Mouse (Mus musculus) embryonic facial prominence, embryonic 11.5 days (tissue): Measurements from ENCODE around the gene B3galt6. TPM values are rescaled to one million over a fixed set of nuclear protein-coding genes. Genes with fewer than 3 reads are reported as not detected.

Experiments
- ATAC-seq: fragments of 200-750 bp; cut with Nextera tagmentation; replicated peaks from 2 replicates; pipeline ENCODE4 v1.8.0; 2017; ENCODE audit warnings: low read depth; ENCODE audit not compliant: insufficient number of reproducible peaks, low FRiP score, low TSS enrichment
- DNase-seq: peaks from one replicate; pipeline ENCODE4 v3.0.0-alpha.2; 2015; ENCODE audit warnings: low spot score
- H3K27ac ChIP-seq: fragments of 300-500 bp; sonication (generic); replicated peaks from 2 replicates; pipeline ENCODE4 v1.5.1; 2014; ENCODE audit warnings: mild to moderate bottlenecking, low read depth, low read length, control low read depth
- H3K27me3 ChIP-seq: fragments of 300-500 bp; sonication (generic); 2 replicates; pipeline ENCODE4 v1.6.1; 2014; ENCODE audit warnings: mild to moderate bottlenecking, low read length, moderate library complexity, mixed read lengths; ENCODE audit not compliant: control insufficient read depth, insufficient read depth
- H3K36me3 ChIP-seq: fragments of 300-500 bp; sonication (generic); replicated peaks from 2 replicates; pipeline ENCODE4 v1.6.1; 2014; ENCODE audit warnings: low read depth, mild to moderate bottlenecking, low read length, moderate library complexity, mixed read lengths; ENCODE audit not compliant: control insufficient read depth, insufficient read depth
- H3K4me1 ChIP-seq: fragments of 300-500 bp; sonication (generic); 2 replicates; pipeline ENCODE4 v1.6.1; 2014; ENCODE audit warnings: low read length, mixed read lengths; ENCODE audit not compliant: control insufficient read depth, insufficient read depth
- H3K4me2 ChIP-seq: fragments of 300-500 bp; sonication (generic); 2 replicates; pipeline ENCODE4 v1.6.1; 2014; ENCODE audit warnings: low read depth, mild to moderate bottlenecking, control low read depth, low read length, moderate library complexity
- H3K4me3 ChIP-seq: fragments of 300-500 bp; sonication (generic); 2 replicates; pipeline ENCODE4 v1.5.1; 2014; ENCODE audit warnings: low read depth, low read length, control low read depth
- H3K9ac ChIP-seq: fragments of 300-500 bp; sonication (generic); replicated peaks from 2 replicates; pipeline ENCODE4 v1.6.1; 2014; ENCODE audit warnings: mild to moderate bottlenecking, control low read depth, low read length
- H3K9me3 ChIP-seq: fragments of 300-500 bp; sonication (generic); replicated peaks from 2 replicates; pipeline ENCODE4 v1.6.1; 2016; ENCODE audit warnings: mild to moderate bottlenecking, low read length, inconsistent platforms, mixed read lengths; ENCODE audit not compliant: control insufficient read depth
- WGBS: fragments of 180-500 bp; shearing (Covaris S2); extraction: QIAGEN DNeasy Blood & Tissue Kit; methylation state at CpG from one replicate; pipeline ENCODE4 v1.1.7; 2014; 5-methylcytosine and 5-hydroxymethylcytosine counted together
- polyA plus RNA-seq: library from polyadenylated mRNA; unstranded; fragments of >200 nt; fragmentation: Nextera tagmentation; extraction: Ambion mirVana; gene quantifications from 2 replicates; pipeline ENCODE4 v1.2.1, GENCODE M21; 2014

B3galt6 gene
- polyA plus RNA-seq, 1 experiment from 2014 or later: 18.9 TPM

DNA sequence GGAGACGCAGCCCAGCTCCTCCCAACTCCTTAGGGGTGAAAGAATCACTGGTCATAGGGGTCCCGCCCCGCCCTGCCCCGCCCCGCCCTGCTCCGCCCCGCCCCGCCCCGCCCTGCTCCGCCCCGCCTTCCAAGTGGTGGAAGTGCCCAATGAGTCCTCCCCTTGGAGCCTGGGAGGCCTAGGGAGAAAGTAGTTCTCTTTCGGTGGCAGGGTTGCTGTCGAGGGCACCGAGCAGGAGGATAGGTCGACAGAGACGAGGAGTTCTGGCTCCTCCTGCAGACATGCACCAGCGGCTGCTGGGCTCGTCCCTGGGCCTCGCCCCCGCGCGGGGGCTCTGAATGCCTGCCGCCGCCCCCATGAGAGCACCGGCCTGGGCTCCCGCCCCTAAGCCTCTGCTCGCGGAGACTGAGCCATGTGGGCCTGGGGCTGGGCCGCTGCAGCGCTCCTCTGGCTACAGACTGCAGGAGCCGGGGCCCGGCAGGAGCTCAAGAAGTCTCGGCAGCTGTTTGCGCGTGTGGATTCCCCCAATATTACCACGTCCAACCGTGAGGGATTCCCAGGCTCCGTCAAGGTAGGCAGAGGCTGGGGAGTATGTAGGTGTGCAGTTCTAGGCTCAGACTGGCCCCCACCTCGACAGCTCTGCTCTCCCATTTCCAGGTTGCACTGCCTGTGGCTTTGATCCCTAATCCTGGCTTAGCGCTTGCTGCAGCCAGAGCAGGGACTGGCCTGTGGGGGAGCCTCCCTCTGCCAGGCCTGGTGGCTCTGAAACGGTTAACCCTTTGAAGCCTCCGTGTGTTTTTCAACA lies 30.1 kb downstream of the B3galt6 start, which contains the start of gene C1qtnf12:
Gene C1qtnf12 (plus strand): TSS at position 152 of the 805 bp plus-strand sequence.
- H3K9me3 ChIP-seq: no peaks in the 10 kb centered on the region
- 0 out of 2 replicates have a peak within 1 kb of the TSS, but pooled peaks have one; percentile 1 for H3K27ac ChIP-seq
- H3K4me3 ChIP-seq: peak within 1 kb of the TSS; percentile 53
- DNase-seq: peak; percentile 58
- peaks cover 3% of the 10 kb centered on the region; the same call in 1 of the 2 replicates for H3K36me3 ChIP-seq
- ATAC-seq: peak; percentile 61
- H3K4me2 ChIP-seq: peak within 1 kb of the TSS; percentile 95
- no peaks in the 10 kb centered on the region for H3K27me3 ChIP-seq
- WGBS: under 1% methylated on average over 33 of the region's 42 CpGs
- H3K4me1 ChIP-seq: no peaks in the 10 kb centered on the region
- H3K9ac ChIP-seq: peak within 1 kb of the TSS; percentile 69

DNA sequence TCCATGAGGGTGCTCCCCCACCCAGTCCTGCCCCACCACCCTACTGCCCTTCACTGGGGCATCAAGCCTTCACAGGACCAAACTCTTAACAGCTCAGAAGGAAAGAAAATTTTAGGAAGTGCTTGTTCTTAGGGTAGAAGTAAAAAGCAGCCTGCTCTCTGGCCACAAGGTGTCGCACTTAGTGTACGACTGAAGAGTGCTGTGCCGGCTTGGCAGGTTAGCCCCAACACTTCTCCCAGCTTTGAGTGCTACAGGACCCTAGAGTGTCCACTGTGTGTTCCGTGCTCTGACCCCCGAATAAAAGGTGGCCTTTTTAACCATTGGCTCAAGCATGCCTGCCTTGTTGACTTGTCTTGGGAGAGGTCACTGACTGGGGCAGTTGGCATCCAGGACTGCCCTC lies 33.2 kb downstream of the B3galt6 start:
- 12% methylated on average over 5 of the region's 5 CpGs for WGBS
- H3K36me3 ChIP-seq: peaks cover 3% of the 10 kb centered on the region
- no peak overlapping the region for H3K4me3 ChIP-seq
- DNase-seq (peak; percentile 92), ATAC-seq (peak; percentile 60; the same call in 1 of the 2 replicates)
- no peak overlapping the region for H3K27ac ChIP-seq
- no peaks in the 10 kb centered on the region for H3K9me3 ChIP-seq
- H3K4me2 ChIP-seq: no peak overlapping the region
- no peak overlapping the region for H3K9ac ChIP-seq
- H3K4me1 ChIP-seq: no peaks in the 10 kb centered on the region
- no peaks in the 10 kb centered on the region for H3K27me3 ChIP-seq

DNA sequence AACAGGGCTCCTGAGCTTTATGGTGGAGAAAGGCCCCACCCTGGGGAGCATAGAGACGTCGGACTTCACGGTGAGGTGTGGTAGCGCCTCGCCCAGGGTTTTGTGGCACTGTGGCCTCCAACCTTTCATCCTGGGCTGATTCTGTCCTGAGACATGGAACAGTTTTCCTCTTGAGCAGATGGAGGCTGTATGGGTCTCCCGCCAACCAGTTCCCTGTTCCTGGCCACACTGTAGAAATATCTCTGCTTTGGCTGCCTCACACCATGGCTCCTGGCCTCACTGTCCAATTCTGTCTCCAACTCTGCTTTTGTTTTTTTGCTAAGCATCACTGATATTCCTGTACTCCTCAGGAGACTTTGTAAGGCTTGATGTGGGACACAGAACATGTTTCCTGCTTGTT lies 37.0 kb downstream of the B3galt6 start:
- H3K4me3 ChIP-seq: no peak overlapping the region
- peaks cover 9% of the 10 kb centered on the region for H3K36me3 ChIP-seq
- H3K4me2 ChIP-seq: no peak overlapping the region
- no peaks in the 10 kb centered on the region for H3K4me1 ChIP-seq
- WGBS: 92% methylated on average over 6 of the region's 6 CpGs
- DNase-seq: no peak
- no peak overlapping the region for H3K9ac ChIP-seq
- H3K9me3 ChIP-seq: no peaks in the 10 kb centered on the region
- ATAC-seq: no peak
- no peaks in the 10 kb centered on the region for H3K27me3 ChIP-seq
- no peak overlapping the region for H3K27ac ChIP-seq

DNA sequence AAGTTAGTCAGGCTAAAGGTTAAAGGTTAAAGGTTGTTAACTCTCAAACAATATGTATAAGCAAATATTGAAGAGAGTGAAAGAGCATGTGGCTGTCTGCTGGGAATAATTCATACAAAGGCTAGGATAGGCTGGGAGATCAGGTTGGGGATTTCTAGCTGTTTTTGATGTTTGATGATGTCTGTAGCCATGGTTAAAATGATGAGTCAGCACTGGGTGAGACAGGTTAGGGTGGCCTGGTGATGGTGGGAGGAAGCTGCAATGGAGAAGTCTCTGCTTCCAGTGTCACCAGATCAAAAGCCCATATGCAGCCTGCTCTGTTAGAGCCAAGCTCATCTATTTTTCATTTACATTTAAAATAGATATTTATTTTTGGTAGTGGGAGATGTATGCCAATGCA lies 45.4 kb downstream of the B3galt6 start:
- no peak overlapping the region for H3K4me2 ChIP-seq
- no peak overlapping the region for H3K9ac ChIP-seq
- H3K4me3 ChIP-seq: no peak overlapping the region
- peaks cover 5% of the 10 kb centered on the region for H3K36me3 ChIP-seq
- no peaks in the 10 kb centered on the region for H3K27me3 ChIP-seq
- ATAC-seq: no peak
- H3K4me1 ChIP-seq: no peaks in the 10 kb centered on the region
- H3K9me3 ChIP-seq: no peaks in the 10 kb centered on the region
- no peak overlapping the region for H3K27ac ChIP-seq
- no peak for DNase-seq

DNA sequence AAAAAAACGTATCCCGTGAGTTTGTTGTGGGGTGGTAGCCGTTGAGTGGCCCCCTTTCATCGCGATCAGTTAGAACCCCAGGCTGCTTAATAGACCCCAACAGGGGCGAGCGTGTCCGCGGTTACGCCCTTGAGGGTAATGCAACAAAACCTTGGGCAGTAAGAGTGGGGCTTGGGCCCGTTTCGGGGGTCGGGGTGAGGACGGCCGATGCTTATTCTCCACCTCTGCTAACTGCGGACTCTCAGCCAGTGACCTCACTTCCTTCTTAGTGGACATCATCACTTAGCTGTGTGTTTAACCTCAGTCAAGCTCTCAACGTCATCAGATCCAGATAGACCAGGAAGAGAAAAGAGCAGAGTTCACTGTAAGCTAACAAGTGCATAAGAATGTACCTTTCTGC lies 48.2 kb downstream of the B3galt6 start:
- Histone ChIP-seq H3K36me3 (no peaks in the 10 kb centered on the region; the same call in 1 of the 2 replicates), H3K27me3 (no peaks in the 10 kb centered on the region), H3K4me2 (peak overlapping the region; percentile 84), H3K27ac (peak overlapping the region; percentile 16; the same call in 1 of the 2 replicates), H3K9ac (peak overlapping the region; percentile 87), H3K9me3 (no peaks in the 10 kb centered on the region), H3K4me3 (peak overlapping the region; percentile 90), H3K4me1 (no peaks in the 10 kb centered on the region)
- no peak for ATAC-seq
- WGBS: 2% methylated on average over 17 of the region's 17 CpGs
- DNase-seq: no peak

DNA sequence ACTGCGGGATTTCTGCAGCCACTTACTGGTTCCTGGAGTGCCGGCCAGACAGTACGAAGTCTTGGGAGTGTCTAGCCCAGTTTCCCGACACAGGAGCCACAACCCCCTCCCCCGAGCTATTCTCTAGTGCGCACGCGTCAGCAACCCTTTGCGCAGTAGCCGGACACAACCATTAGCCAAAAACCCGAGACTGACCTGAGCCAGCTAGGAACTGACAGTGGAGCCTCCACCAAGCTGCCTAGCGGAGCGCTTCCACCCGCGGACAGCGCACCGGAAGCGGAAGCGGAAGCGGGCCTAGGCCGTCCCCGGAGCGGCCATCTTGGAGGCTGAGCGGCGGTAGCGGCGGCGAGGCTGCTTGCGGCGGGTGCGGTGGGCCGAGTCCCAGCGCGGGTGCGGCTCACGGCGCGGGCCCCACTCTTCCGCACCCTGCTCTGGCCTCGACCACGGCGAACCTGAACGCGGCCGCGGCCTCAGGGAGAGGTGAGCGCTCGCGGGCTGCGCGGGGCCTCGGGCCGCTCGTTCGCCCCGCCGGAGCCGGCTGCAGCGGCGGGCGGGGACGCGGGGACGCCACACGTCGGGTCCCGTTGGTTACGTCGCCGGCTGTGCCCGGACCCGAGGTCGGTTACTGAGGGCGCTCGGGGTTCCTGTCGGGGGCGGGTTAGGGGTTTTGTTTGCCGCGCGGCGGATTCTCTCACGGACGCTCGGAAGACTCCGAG lies 48.8 kb downstream of the B3galt6 start, which contains the start of gene Ube2j2:
Gene Ube2j2 (plus strand): TSS at position 298 of the 716 bp plus-strand sequence.
- Histone ChIP-seq H3K9ac (peak within 1 kb of the TSS; percentile 87), H3K36me3 (no peaks in the 10 kb centered on the region; the same call in 1 of the 2 replicates), H3K4me3 (peak within 1 kb of the TSS; percentile 90), H3K27me3 (no peaks in the 10 kb centered on the region), H3K9me3 (no peaks in the 10 kb centered on the region), H3K27ac (peak within 1 kb of the TSS; percentile 63; the same call in 1 of the 2 replicates), H3K4me1 (no peaks in the 10 kb centered on the region), H3K4me2 (peak within 1 kb of the TSS; percentile 84)
- peak; percentile 99 for ATAC-seq
- DNase-seq: peak; percentile 95
- under 1% methylated on average over 71 of the region's 85 CpGs for WGBS

DNA sequence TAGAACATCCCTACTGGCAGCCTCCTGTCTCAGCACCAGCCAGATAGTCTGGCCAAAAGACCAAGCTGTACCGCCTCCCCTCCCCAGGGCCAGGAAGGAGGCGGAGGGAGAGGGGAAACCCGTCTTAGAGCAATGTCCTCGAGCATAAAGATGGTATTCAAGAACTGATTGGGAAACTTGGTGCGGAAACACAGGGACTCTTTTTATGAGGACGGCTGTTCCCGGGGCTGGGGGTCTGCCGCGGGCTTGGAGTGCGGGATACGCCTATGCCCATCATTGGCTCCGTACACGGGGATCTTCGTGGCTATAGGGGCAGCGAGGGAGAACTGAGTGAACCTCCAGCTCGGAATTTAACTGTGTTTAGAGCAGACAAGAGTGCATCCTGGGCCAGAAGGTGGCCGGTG lies 49.4 kb downstream of the B3galt6 start:
- no peaks in the 10 kb centered on the region for H3K27me3 ChIP-seq
- no peaks in the 10 kb centered on the region for H3K9me3 ChIP-seq
- ATAC-seq (no peak; the same call in 1 of the 2 replicates), DNase-seq (peak; percentile 27)
- H3K4me2 ChIP-seq: peak overlapping the region; percentile 80
- peak overlapping the region; percentile 87 for H3K9ac ChIP-seq
- H3K27ac ChIP-seq: peak overlapping the region; percentile 63; the same call in 1 of the 2 replicates
- H3K36me3 ChIP-seq: no peaks in the 10 kb centered on the region; the same call in 1 of the 2 replicates
- H3K4me1 ChIP-seq: no peaks in the 10 kb centered on the region
- 1% methylated on average over 17 of the region's 17 CpGs for WGBS
- H3K4me3 ChIP-seq: peak overlapping the region; percentile 90
